Mouse (Mus musculus) limb, embryonic 10.5 days (tissue): ENCODE results near the gene Ap5z1. TPM values are rescaled to one million over a fixed set of nuclear protein-coding genes. Genes with fewer than 3 reads are reported as not detected.

Experiments
- DNase-seq: peaks from one replicate; pipeline ENCODE4 v3.0.0-alpha.2; 2017; ENCODE audit warnings: low spot score
- H3K27ac ChIP-seq: fragments of 300-500 bp; sonication (generic); 2 replicates; pipeline ENCODE4 v1.5.1; 2016; ENCODE audit warnings: mild to moderate bottlenecking
- H3K27me3 ChIP-seq: fragments of 300-500 bp; sonication (generic); 2 replicates; pipeline ENCODE4 v1.6.1; 2016; ENCODE audit warnings: low read depth, mild to moderate bottlenecking; ENCODE audit not compliant: poor library complexity, severe bottlenecking
- H3K36me3 ChIP-seq: fragments of 300-500 bp; sonication (generic); 2 replicates; pipeline ENCODE4 v1.6.1; 2016; ENCODE audit warnings: mild to moderate bottlenecking, moderate library complexity
- H3K4me1 ChIP-seq: fragments of 300-500 bp; sonication (generic); 2 replicates; pipeline ENCODE4 v1.6.1; 2016
- H3K4me3 ChIP-seq: fragments of 300-500 bp; sonication (generic); 2 replicates; pipeline ENCODE4 v1.5.1; 2016; ENCODE audit warnings: mild to moderate bottlenecking, moderate library complexity
- H3K9me3 ChIP-seq: fragments of 300-500 bp; sonication (generic); replicated peaks from 2 replicates; pipeline ENCODE4 v1.6.1; 2016; ENCODE audit warnings: mild to moderate bottlenecking
- WGBS: fragments of 180-500 bp; shearing (Covaris S2); methylation state at CpG from one replicate; pipeline ENCODE4 v1.1.7; 2016; 5-methylcytosine and 5-hydroxymethylcytosine counted together
- polyA plus RNA-seq: library from polyadenylated mRNA; unstranded; fragments of >200 nt; fragmentation: Nextera tagmentation; extraction: Ambion mirVana; gene quantifications from 2 replicates; pipeline ENCODE4 v1.2.1, GENCODE M21; 2016

Ap5z1 gene
- polyA plus RNA-seq, 1 experiment from 2014 or later = 16.2 TPM

- no peaks in the 10 kb centered on the region for H3K9me3 ChIP-seq
- no peaks in the 10 kb centered on the region for H3K27me3 ChIP-seq
- H3K27ac ChIP-seq = no peak overlapping the region
- no peak for DNase-seq
- H3K36me3 ChIP-seq = no peaks in the 10 kb centered on the region; the same call in 1 of the 2 replicates
- H3K4me1 ChIP-seq = peaks cover 14% of the 10 kb centered on the region
- 76% methylated on average over 6 of the region's 6 CpGs for WGBS
- H3K4me3 ChIP-seq = no peak overlapping the region
Measured at GRCm38 (mm10) chr5:142518973-142519372, 55.2 kb downstream of the Ap5z1 start.

GRCm38 (mm10) chr5:142520360-142520759, 56.6 kb downstream of the Ap5z1 start:
- H3K27me3 ChIP-seq = no peaks in the 10 kb centered on the region
- no peaks in the 10 kb centered on the region; the same call in 1 of the 2 replicates for H3K36me3 ChIP-seq
- no peaks in the 10 kb centered on the region for H3K9me3 ChIP-seq
- H3K27ac ChIP-seq = no peak overlapping the region
- DNase-seq = no peak
- H3K4me3 ChIP-seq = no peak overlapping the region
- H3K4me1 ChIP-seq = peaks cover 14% of the 10 kb centered on the region
- 85% methylated on average over 4 of the region's 4 CpGs for WGBS

GRCm38 (mm10) chr5:142521195-142521866, 57.6 kb downstream of the Ap5z1 start:
- H3K27me3 ChIP-seq = no peaks in the 10 kb centered on the region
- no peaks in the 10 kb centered on the region for H3K9me3 ChIP-seq
- no peaks in the 10 kb centered on the region; the same call in 1 of the 2 replicates for H3K36me3 ChIP-seq
- H3K4me1 ChIP-seq = peaks cover 14% of the 10 kb centered on the region
- DNase-seq = no peak
- no peak overlapping the region for H3K4me3 ChIP-seq
- 89% methylated on average over 11 of the region's 11 CpGs for WGBS
- no peak overlapping the region for H3K27ac ChIP-seq

- Histone ChIP-seq H3K36me3 (no peaks in the 10 kb centered on the region; the same call in 1 of the 2 replicates), H3K27ac (no peak overlapping the region), H3K27me3 (peaks cover 22% of the 10 kb centered on the region), H3K4me3 (no peak overlapping the region), H3K4me1 (peaks cover 2% of the 10 kb centered on the region), H3K9me3 (no peaks in the 10 kb centered on the region)
- no peak for DNase-seq
- WGBS = 80% methylated on average over 8 of the region's 8 CpGs
Measured at GRCm38 (mm10) chr5:142524711-142525464, 61.1 kb downstream of the Ap5z1 start.

Other genes with a start within 250 kb of the Ap5z1 start
- gene Foxk1, start 62.4 kb upstream of the Ap5z1 start, polyA plus RNA-seq = 3.5 and 4.5 TPM in 2 replicates
- 0.06 and 0.16 TPM in 2 replicates for gene Papolb, start 66.1 kb downstream of the Ap5z1 start, polyA plus RNA-seq
- 1.8 and 2.6 TPM in 2 replicates for gene Radil, start 87.2 kb downstream of the Ap5z1 start, polyA plus RNA-seq
- gene Mmd2, start 144.9 kb downstream of the Ap5z1 start, polyA plus RNA-seq = 0.09 and 0.28 TPM in 2 replicates
- gene Wipi2, start 163.8 kb downstream of the Ap5z1 start, polyA plus RNA-seq = 69.4 and 71.6 TPM in 2 replicates
- gene Slc29a4, start 228.6 kb downstream of the Ap5z1 start, polyA plus RNA-seq = 15.5 and 17.5 TPM in 2 replicates